ENCODE assay signal across 8 mouse cellular contexts in genomic region chr5:122500563-122500962, GRCm38 (mm10). TPM values are rescaled to one million over a fixed set of nuclear protein-coding genes. Genes with fewer than 3 reads are reported as not detected.
DNase-seq lines count a peak whose midpoint lies in the region; ATAC-seq and TF ChIP-seq lines count a peak whose summit lies in the region.

No protein-coding gene starts in this region.

- peaks cover 57% of the 10 kb centered on the region for H3K79me2 ChIP-seq in myocyte (ENCODE audit: control insufficient read depth, insufficient read depth)

- peaks cover 21% of the 10 kb centered on the region for H3K36me3 ChIP-seq in embryonic facial prominence, embryonic 13.5 days
- H3K36me3 ChIP-seq in intestine, embryonic 15.5 days = peaks cover under 1% of the 10 kb centered on the region; the same call in 1 of the 2 replicates
- peaks cover 21% of the 10 kb centered on the region for H3K36me3 ChIP-seq in myocyte (ENCODE audit: control insufficient read depth, insufficient read depth)

- H3K9me3 ChIP-seq in embryonic facial prominence, embryonic 13.5 days = no peaks in the 10 kb centered on the region
- no peaks in the 10 kb centered on the region for H3K9me3 ChIP-seq in intestine, embryonic 15.5 days

- H3K27ac ChIP-seq in left cerebral cortex, adult 2 months = peak overlapping the region; percentile 97
- H3K27ac ChIP-seq in embryonic facial prominence, embryonic 13.5 days = no peak overlapping the region
- H3K27ac ChIP-seq in intestine, embryonic 15.5 days = peak overlapping the region; percentile 99; the same call in 1 of the 2 replicates

- H3K9ac ChIP-seq in embryonic facial prominence, embryonic 13.5 days = peak overlapping the region; percentile 97
- H3K9ac ChIP-seq in intestine, embryonic 15.5 days = peak overlapping the region; percentile 100

- DNase-seq in left cerebral cortex, adult 2 months (ENCODE audit: extremely low spot score in 1 of 2, low spot score in 2 of 2) = no peak
- no peak for DNase-seq in left cerebral cortex, adult 18-20 months (ENCODE audit: low spot score in 2 of 2)
- no peak for DNase-seq in thymus, postnatal 25 days
- no peak for DNase-seq in urinary bladder, adult 2 months (ENCODE audit: low spot score)
- no peak for DNase-seq in embryo, embryonic 10 days (ENCODE audit: low spot score)

- intact Hi-C loops in left cerebral cortex, adult 2 months (cut with DNase I) = loop anchor here (5.0 kb wide), 3 partner anchors 67 to 277 kb away; partner anchors contain the start of gene Camkk2

- ATAC-seq in embryonic facial prominence, embryonic 13.5 days (ENCODE audit: insufficient number of reproducible peaks, insufficient read depth, low FRiP score, low TSS enrichment, low read depth) = no peak
- ATAC-seq in intestine, embryonic 15.5 days = no peak

- H3K27me3 ChIP-seq in embryonic facial prominence, embryonic 13.5 days = no peaks in the 10 kb centered on the region
- no peaks in the 10 kb centered on the region for H3K27me3 ChIP-seq in intestine, embryonic 15.5 days (replicated peaks)
- H3K27me3 ChIP-seq in myocyte (ENCODE audit: control insufficient read depth, insufficient read depth, insufficient read length) = no peaks in the 10 kb centered on the region

- peaks cover 36% of the 10 kb centered on the region for H3K4me1 ChIP-seq in embryonic facial prominence, embryonic 13.5 days
- peaks cover 15% of the 10 kb centered on the region for H3K4me1 ChIP-seq in intestine, embryonic 15.5 days (replicated peaks)

- 29% methylated on average over 5 of the region's 5 CpGs for WGBS in embryonic facial prominence, embryonic 13.5 days
- WGBS in intestine, embryonic 15.5 days = 17% methylated on average over 5 of the region's 5 CpGs

- peak overlapping the region; percentile 98 for H3ac ChIP-seq in myocyte (ENCODE audit: control insufficient read depth, insufficient read length)

- no peak for TF ChIP-seq CTCF in left cerebral cortex, adult 2 months (IDR thresholded peaks at IDR 0.05)

- H3K4me3 ChIP-seq in left cerebral cortex, adult 2 months = peak overlapping the region; percentile 91
- H3K4me3 ChIP-seq in embryonic facial prominence, embryonic 13.5 days = peak overlapping the region; percentile 97
- peak overlapping the region; percentile 99 for H3K4me3 ChIP-seq in intestine, embryonic 15.5 days (replicated peaks)
- peak overlapping the region; percentile 83 for H3K4me3 ChIP-seq in myocyte

- H3K4me2 ChIP-seq in embryonic facial prominence, embryonic 13.5 days = peak overlapping the region; percentile 72
- peak overlapping the region; percentile 55 for H3K4me2 ChIP-seq in intestine, embryonic 15.5 days (replicated peaks)
- peak overlapping the region; percentile 90 for H3K4me2 ChIP-seq in myocyte (ENCODE audit: low read depth)

- TF ChIP-seq POLR2A in myocyte (IDR thresholded peaks at IDR 0.05; ENCODE audit: insufficient read length, low read depth) = no peak

TF ChIP-seq in myocyte, 11 proteins besides CTCF, POLR2A, EP300 and RAD21:
- TF ChIP-seq TCF12 (IDR thresholded peaks at IDR 0.05; ENCODE audit: insufficient read depth, poor library complexity, severe bottlenecking) = no peak
- no peak for TF ChIP-seq POLR2AphosphoS2 (IDR thresholded peaks at IDR 0.05; ENCODE audit: insufficient read length, low read depth)
- no peak for TF ChIP-seq TCF3 (IDR thresholded peaks at IDR 0.05; ENCODE audit: insufficient read length, low read depth)
- no peak for TF ChIP-seq MYOG (IDR thresholded peaks at IDR 0.05; ENCODE audit: control insufficient read depth in 1 of 3, insufficient read depth in 1 of 3, insufficient read length in 2 of 3, low read depth in 2 of 3)
- TF ChIP-seq CEBPB (IDR thresholded peaks at IDR 0.05; ENCODE audit: insufficient read depth, poor library complexity, severe bottlenecking) = no peak
- TF ChIP-seq REST (IDR thresholded peaks at IDR 0.05; ENCODE audit: insufficient read depth, insufficient read length) = no peak
- TF ChIP-seq MAX (IDR thresholded peaks at IDR 0.05; ENCODE audit: low read depth) = no peak
- TF ChIP-seq USF1 (IDR thresholded peaks at IDR 0.05; ENCODE audit: low read depth) = no peak
TF ChIP-seq in myocyte: peak in this region for 0.

RNA-seq across cellular contexts. Expression of gene Atp2a2, which starts 1.5 kb away (rescaled TPM):
- total RNA-seq in left cerebral cortex, adult 2 months (2021) = 100 to 1,000 TPM; 670 to 735 TPM
- total RNA-seq in left cerebral cortex, adult 18-20 months (2021) = 100 to 1,000 TPM; 672 to 715 TPM
- polyA plus RNA-seq in embryonic facial prominence, embryonic 13.5 days (2015; fragmentation: Nextera tagmentation; extraction: Ambion mirVana) = 26.8 and 28.3 TPM in 2 replicates
- 33.8 and 36.1 TPM in 2 replicates for polyA plus RNA-seq in intestine, embryonic 15.5 days (2015; fragmentation: Nextera tagmentation; extraction: Ambion mirVana)
- 295 TPM for polyA plus RNA-seq in myocyte (2012; fragmentation: generic; extraction: Trizol)
- polyA plus RNA-seq in urinary bladder, adult 2 months (2012; rRNA removed) = 339 and 500 TPM in 2 replicates
